Mouse (Mus musculus): ENCODE data around the gene Caprin2. TPM values are rescaled to one million over a fixed set of nuclear protein-coding genes. Genes with fewer than 3 reads are reported as not detected.

Gene Caprin2
- total and polyA plus RNA-seq, 3 experiments, result 5.9 to 6.4 TPM; not detected in 1

GRCm38 (mm10) chr6:148917672-148918071 is 21.6 kb upstream of the Caprin2 start:
- Histone ChIP-seq H3K9me3 (replicated peaks; ENCODE audit: insufficient read depth, low read length) (no peaks in the 10 kb centered on the region), H3K4me3 (ENCODE audit: control insufficient read depth in 1 of 2, insufficient read depth in 1 of 2, low read depth in 2 of 2, low read length in 2 of 2) (no peak overlapping the region), H3K4me1 (ENCODE audit: control insufficient read depth in 1 of 2, insufficient read depth in 2 of 2, low read length in 2 of 2) (peaks cover 4 to 6% of the 10 kb centered on the region in 2 experiments; a peak in 3 of 4 replicates), H3K9ac (ENCODE audit: control insufficient read depth, low read depth, low read length, poor library complexity, severe bottlenecking) (no peak overlapping the region), H3K27me3 (ENCODE audit: control insufficient read depth in 1 of 2, insufficient read depth in 2 of 2, low read length in 2 of 2) (no peaks in the 10 kb centered on the region), H3K27ac (ENCODE audit: control insufficient read depth, low read depth, low read length) (no peak overlapping the region), H3K79me2 (ENCODE audit: control insufficient read depth, insufficient read depth, low read length, poor library complexity) (no peaks in the 10 kb centered on the region), H3K36me3 (ENCODE audit: control insufficient read depth in 1 of 2, insufficient read depth in 2 of 2, low read length in 2 of 2) (peaks cover 0 to 5% of the 10 kb centered on the region in 2 experiments; a peak in 3 of 4 replicates)
- DNase-seq (ENCODE audit: low read depth, low spot score), result no peak
- no peak for TF ChIP-seq HCFC1 (IDR thresholded peaks at IDR 0.05; ENCODE audit: low read depth, low read length)
- TF ChIP-seq TCF12 (IDR thresholded peaks at IDR 0.05; ENCODE audit: low read depth, low read length), result no peak
- no peak for TF ChIP-seq MAFK (IDR thresholded peaks at IDR 0.05; ENCODE audit: borderline replicate concordance, low read depth, low read length)
- TF ChIP-seq SIN3A (IDR thresholded peaks at IDR 0.05; ENCODE audit: low read length), result no peak
- TF ChIP-seq ETS1 (IDR thresholded peaks at IDR 0.05; ENCODE audit: low read depth, low read length), result no peak
- TF ChIP-seq ZMIZ1 (IDR thresholded peaks at IDR 0.05; ENCODE audit: low read depth, low read length), result no peak
- TF ChIP-seq ZKSCAN1 (IDR thresholded peaks at IDR 0.05; ENCODE audit: low read depth, low read length), result no peak
- no peak for TF ChIP-seq USF1 (IDR thresholded peaks at IDR 0.05; ENCODE audit: low read depth, low read length)
- no peak for TF ChIP-seq USF2 (IDR thresholded peaks at IDR 0.05; ENCODE audit: borderline replicate concordance in 1 of 2, insufficient read depth in 1 of 2, low read depth in 1 of 2, low read length in 2 of 2)
- TF ChIP-seq UBTF (IDR thresholded peaks at IDR 0.05; ENCODE audit: borderline replicate concordance, insufficient read depth, low read depth, low read length), result no peak
- no peak for TF ChIP-seq JUND (IDR thresholded peaks at IDR 0.05; ENCODE audit: low read depth, low read length)
- TF ChIP-seq MEF2A (IDR thresholded peaks at IDR 0.05; ENCODE audit: extremely low read depth, insufficient replicate concordance, low read depth, low read length, poor library complexity, severe bottlenecking), result no peak
- no peak for TF ChIP-seq KAT2A (conservative IDR thresholded peaks at IDR 0.05; ENCODE audit: low read depth, low read length)
- TF ChIP-seq NELFE (IDR thresholded peaks at IDR 0.05; ENCODE audit: low read depth, low read length), result no peak
- TF ChIP-seq NRF1 (IDR thresholded peaks at IDR 0.05; ENCODE audit: insufficient read depth, low read depth, low read length, poor library complexity, severe bottlenecking), result no peak
- TF ChIP-seq MYB (IDR thresholded peaks at IDR 0.05; ENCODE audit: low read depth, low read length), result no peak
- TF ChIP-seq CHD2 (IDR thresholded peaks at IDR 0.05; ENCODE audit: low read length), result no peak
- no peak for TF ChIP-seq RAD21 (IDR thresholded peaks at IDR 0.05; ENCODE audit: low read depth, low read length)

- Histone ChIP-seq H3K27ac (ENCODE audit: control insufficient read depth, low read depth, low read length) (no peak overlapping the region), H3K4me1 (ENCODE audit: control insufficient read depth in 1 of 2, insufficient read depth in 2 of 2, low read length in 2 of 2) (peaks cover 7 to 9% of the 10 kb centered on the region in 2 experiments; a peak in 3 of 4 replicates), H3K27me3 (ENCODE audit: control insufficient read depth in 1 of 2, insufficient read depth in 2 of 2, low read length in 2 of 2) (no peaks in the 10 kb centered on the region), H3K9ac (ENCODE audit: control insufficient read depth, low read depth, low read length, poor library complexity, severe bottlenecking) (no peak overlapping the region), H3K79me2 (ENCODE audit: control insufficient read depth, insufficient read depth, low read length, poor library complexity) (no peaks in the 10 kb centered on the region), H3K36me3 (ENCODE audit: control insufficient read depth in 1 of 2, insufficient read depth in 2 of 2, low read length in 2 of 2) (peaks cover 0 to 5% of the 10 kb centered on the region in 2 experiments; a peak in 3 of 4 replicates), H3K4me3 (ENCODE audit: control insufficient read depth in 1 of 2, insufficient read depth in 1 of 2, low read depth in 2 of 2, low read length in 2 of 2) (no peak overlapping the region), H3K9me3 (replicated peaks; ENCODE audit: insufficient read depth, low read length) (no peaks in the 10 kb centered on the region)
- peak; percentile 56; the same call in 1 of the 2 replicates for TF ChIP-seq ZC3H11A (IDR thresholded peaks at IDR 0.05; ENCODE audit: low read depth, low read length)
- no peak for TF ChIP-seq NELFE (IDR thresholded peaks at IDR 0.05; ENCODE audit: low read depth, low read length)
- TF ChIP-seq SMC3 (IDR thresholded peaks at IDR 0.05; ENCODE audit: low read depth, low read length), result peak; percentile 82
- TF ChIP-seq TBP (IDR thresholded peaks at IDR 0.05; ENCODE audit: low read depth, low read length), result no peak
- no peak for TF ChIP-seq MXI1 (IDR thresholded peaks at IDR 0.05; ENCODE audit: low read depth, low read length)
- no peak for TF ChIP-seq ZKSCAN1 (IDR thresholded peaks at IDR 0.05; ENCODE audit: low read depth, low read length)
- peak; percentile 19 to 76 (median 58); a peak in 5 of 6 replicates for TF ChIP-seq CTCF (IDR thresholded peaks at IDR 0.05 in 2 of 3, conservative IDR thresholded peaks at IDR 0.05 in 1 of 3; ENCODE audit: control insufficient read depth in 1 of 3, insufficient read depth in 1 of 3, low read depth in 2 of 3, low read length in 3 of 3, poor library complexity in 1 of 3, severe bottlenecking in 1 of 3)
- TF ChIP-seq POLR2A (IDR thresholded peaks at IDR 0.05; ENCODE audit: control insufficient read depth in 1 of 2, insufficient read depth in 1 of 2, low read depth in 1 of 2, low read length in 2 of 2, poor library complexity in 1 of 2), result no peak
- no peak for TF ChIP-seq CHD2 (IDR thresholded peaks at IDR 0.05; ENCODE audit: low read length)
- no peak for TF ChIP-seq SIN3A (IDR thresholded peaks at IDR 0.05; ENCODE audit: low read length)
- TF ChIP-seq RAD21 (IDR thresholded peaks at IDR 0.05; ENCODE audit: low read depth, low read length), result peak; percentile 69
- TF ChIP-seq USF2 (IDR thresholded peaks at IDR 0.05; ENCODE audit: borderline replicate concordance in 1 of 2, insufficient read depth in 1 of 2, low read depth in 1 of 2, low read length in 2 of 2), result no peak
- no peak for TF ChIP-seq TAL1 (IDR thresholded peaks at IDR 0.05; ENCODE audit: low read length)
- no peak for TF ChIP-seq ZMIZ1 (IDR thresholded peaks at IDR 0.05; ENCODE audit: low read depth, low read length)
- 0 out of 2 replicates have a peak, but pooled peaks have one; percentile 27 for TF ChIP-seq HCFC1 (IDR thresholded peaks at IDR 0.05; ENCODE audit: low read depth, low read length)
- no peak for TF ChIP-seq MAFK (IDR thresholded peaks at IDR 0.05; ENCODE audit: borderline replicate concordance, low read depth, low read length)
- no peak for TF ChIP-seq TCF12 (IDR thresholded peaks at IDR 0.05; ENCODE audit: low read depth, low read length)
- no peak for TF ChIP-seq POLR2AphosphoS5 (IDR thresholded peaks at IDR 0.05; ENCODE audit: borderline replicate concordance, low read depth, low read length)
- peak; percentile 65 for DNase-seq (ENCODE audit: low read depth, low spot score)
Observed at GRCm38 (mm10) chr6:148916817-148917216, 20.8 kb upstream of the Caprin2 start.
